Mouse (Mus musculus) midbrain, embryonic 13.5 days (tissue): ENCODE measurements at regions not wholly inside any gene's neighbourhood (a gene's known extent, or its start where the extent isn't known, plus 50 kb on each side); places are given as distances from the start of the nearest gene placed in this dataset.

Experiments used
- ATAC-seq: fragments of 200-750 bp; cut with Nextera tagmentation; 2 replicates; pipeline ENCODE4 v1.8.0; 2017; ENCODE audit warnings: mild to moderate bottlenecking, moderate TSS enrichment, moderate library complexity
- H3K27ac ChIP-seq: fragments of 300-500 bp; sonication (generic); 2 replicates; pipeline ENCODE4 v1.5.1; 2015; ENCODE audit warnings: inconsistent platforms, mild to moderate bottlenecking, moderate library complexity
- H3K27me3 ChIP-seq: fragments of 300-500 bp; sonication (generic); 2 replicates; pipeline ENCODE4 v1.6.1; 2015; ENCODE audit warnings: mild to moderate bottlenecking, inconsistent platforms
- H3K36me3 ChIP-seq: fragments of 300-500 bp; sonication (generic); 2 replicates; pipeline ENCODE4 v1.6.1; 2015; ENCODE audit warnings: mild to moderate bottlenecking, inconsistent platforms
- H3K4me1 ChIP-seq: fragments of 300-500 bp; sonication (generic); replicated peaks from 2 replicates; pipeline ENCODE4 v1.6.1; 2015; ENCODE audit warnings: inconsistent platforms
- H3K4me2 ChIP-seq: fragments of 300-500 bp; sonication (generic); replicated peaks from 2 replicates; pipeline ENCODE4 v1.6.1; 2015; ENCODE audit warnings: moderate library complexity, mild to moderate bottlenecking, inconsistent platforms
- H3K4me3 ChIP-seq: fragments of 300-500 bp; sonication (generic); replicated peaks from 2 replicates; pipeline ENCODE4 v1.5.1; 2015; ENCODE audit warnings: mild to moderate bottlenecking, inconsistent platforms
- H3K9ac ChIP-seq: fragments of 300-500 bp; sonication (generic); replicated peaks from 2 replicates; pipeline ENCODE4 v1.6.1; 2015; ENCODE audit warnings: mild to moderate bottlenecking, inconsistent platforms
- H3K9me3 ChIP-seq: fragments of 300-500 bp; sonication (generic); 2 replicates; pipeline ENCODE4 v1.6.1; 2016; ENCODE audit warnings: mild to moderate bottlenecking, inconsistent platforms
- WGBS: fragments of 180-500 bp; shearing (Covaris S2); methylation state at CpG from one replicate; pipeline ENCODE4 v1.1.7; 2015; 5-methylcytosine and 5-hydroxymethylcytosine counted together

DNA sequence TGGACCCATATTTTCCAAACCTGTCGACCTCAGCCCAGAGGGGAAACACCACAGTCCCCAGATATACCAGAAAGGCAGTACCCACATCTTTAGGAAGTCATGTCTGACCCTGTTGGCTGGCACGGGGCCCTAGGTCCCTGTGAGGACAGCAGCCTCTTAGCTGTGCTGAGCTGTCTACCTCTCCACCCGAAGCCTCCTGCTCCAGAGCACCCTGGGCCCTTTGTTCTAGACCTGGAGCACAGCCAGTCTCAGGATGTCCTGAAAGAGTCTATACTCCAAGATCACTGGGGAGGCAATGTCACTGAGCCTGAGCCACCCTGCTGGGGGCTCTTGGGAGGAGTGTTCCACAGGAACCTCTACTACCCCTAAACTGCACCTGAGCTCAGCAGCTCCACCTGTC is 150.9 kb upstream of the Zmiz1 start:
- Histone ChIP-seq H3K9me3 (no peaks in the 10 kb centered on the region), H3K9ac (no peak overlapping the region), H3K4me1 (peaks cover 59% of the 10 kb centered on the region), H3K27ac (no peak overlapping the region), H3K4me2 (no peak overlapping the region), H3K4me3 (no peak overlapping the region), H3K36me3 (no peaks in the 10 kb centered on the region), H3K27me3 (peaks cover 3% of the 10 kb centered on the region; the same call in 1 of the 2 replicates)
- ATAC-seq, result no peak
- WGBS, result 77% methylated on average over 3 of the region's 3 CpGs

GRCm38 (mm10) chr14:25310671-25311151 is 148.3 kb upstream of the Zmiz1 start:
- Histone ChIP-seq H3K4me2 (no peak overlapping the region), H3K27me3 (peaks cover 3% of the 10 kb centered on the region; the same call in 1 of the 2 replicates), H3K9me3 (no peaks in the 10 kb centered on the region), H3K4me3 (no peak overlapping the region), H3K9ac (no peak overlapping the region), H3K4me1 (peaks cover 35% of the 10 kb centered on the region), H3K36me3 (no peaks in the 10 kb centered on the region), H3K27ac (no peak overlapping the region)
- 56% methylated on average over 4 of the region's 4 CpGs for WGBS
- ATAC-seq, result no peak

DNA sequence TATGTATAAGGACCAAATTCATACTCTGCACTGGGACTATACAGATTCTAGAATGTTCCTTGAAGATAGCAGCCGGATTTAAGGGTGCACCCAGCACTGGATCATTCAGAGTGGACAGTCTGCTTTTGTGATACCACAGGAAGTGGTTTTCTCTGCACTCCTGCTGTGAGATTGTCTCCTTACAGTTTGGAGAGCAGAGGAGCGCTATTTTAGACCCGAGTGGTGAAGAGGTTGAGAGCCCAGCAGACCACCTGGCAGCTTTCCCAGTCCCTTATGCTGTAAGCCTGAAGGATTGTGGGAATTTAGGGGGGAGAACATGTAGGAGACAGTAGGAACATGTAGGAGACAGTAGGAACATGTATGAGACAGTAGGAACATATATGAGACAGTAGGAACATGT is 147.5 kb upstream of the Zmiz1 start:
- Histone ChIP-seq H3K36me3 (no peaks in the 10 kb centered on the region), H3K4me3 (no peak overlapping the region), H3K9ac (no peak overlapping the region), H3K4me1 (peaks cover 31% of the 10 kb centered on the region), H3K4me2 (no peak overlapping the region), H3K9me3 (no peaks in the 10 kb centered on the region), H3K27me3 (peaks cover 3% of the 10 kb centered on the region; the same call in 1 of the 2 replicates), H3K27ac (0 out of 2 replicates have a peak overlapping the region, but pooled peaks have one; percentile 71)
- WGBS, result 77% methylated on average over 3 of the region's 3 CpGs
- ATAC-seq, result no peak

DNA sequence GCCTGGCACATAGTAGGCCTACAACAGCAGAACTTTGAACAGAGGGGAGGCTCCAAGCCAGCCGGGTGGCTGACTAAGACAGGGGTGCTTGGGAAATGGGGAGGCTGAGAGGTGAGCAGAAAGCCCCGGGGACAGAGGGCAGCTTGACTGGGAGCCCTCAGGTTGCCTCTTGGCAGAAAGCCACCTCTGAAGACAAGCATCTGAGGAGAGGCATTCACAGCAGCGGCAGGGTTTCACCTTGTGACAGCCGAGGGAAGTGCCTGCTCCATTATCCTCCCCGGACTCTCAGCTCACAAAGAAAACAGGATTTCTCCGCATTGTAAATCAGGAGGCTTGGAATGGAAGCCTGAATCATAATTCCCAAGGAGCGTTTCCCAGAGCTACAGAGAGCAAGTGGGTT is 146.8 kb upstream of the Zmiz1 start:
- no peaks in the 10 kb centered on the region for H3K36me3 ChIP-seq
- peaks cover 31% of the 10 kb centered on the region for H3K4me1 ChIP-seq
- no peak overlapping the region for H3K9ac ChIP-seq
- WGBS, result 11% methylated on average over 7 of the region's 7 CpGs
- peak overlapping the region; percentile 71 for H3K27ac ChIP-seq
- peaks cover 3% of the 10 kb centered on the region; the same call in 1 of the 2 replicates for H3K27me3 ChIP-seq
- no peak overlapping the region for H3K4me3 ChIP-seq
- no peak overlapping the region for H3K4me2 ChIP-seq
- 0 out of 2 replicates have a peak, but pooled peaks have one; percentile 32 for ATAC-seq
- H3K9me3 ChIP-seq, result no peaks in the 10 kb centered on the region

DNA sequence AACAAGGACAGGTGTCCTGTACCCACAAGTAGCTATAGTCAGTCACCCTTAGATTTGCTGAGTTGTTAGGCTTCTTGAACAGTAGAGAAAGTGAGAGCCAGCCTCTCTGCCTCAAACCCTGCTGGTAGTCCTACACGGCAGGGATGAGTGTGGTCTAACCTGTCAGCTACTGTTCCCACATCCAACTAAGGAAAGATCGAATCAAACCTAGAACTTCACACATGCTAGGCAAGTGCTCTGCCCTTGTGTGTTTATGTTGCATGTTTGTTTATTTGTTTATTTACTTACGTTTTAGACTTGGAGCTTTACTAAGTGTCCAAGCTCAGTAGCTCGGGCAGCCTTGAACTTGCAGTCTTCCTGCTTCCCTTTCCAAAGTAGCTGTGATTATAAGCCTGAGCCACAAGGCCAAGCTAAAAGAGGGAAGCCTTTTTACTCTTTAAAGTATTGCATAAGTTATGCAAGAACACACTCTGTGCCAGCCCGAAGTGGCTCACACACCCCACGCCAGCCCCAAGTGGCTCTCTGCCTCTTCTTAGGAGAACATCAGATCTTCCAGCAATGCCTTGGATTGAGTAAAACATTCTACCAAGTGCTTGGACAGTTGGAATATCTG is 146.1 kb upstream of the Zmiz1 start:
- 85% methylated on average over 6 of the region's 6 CpGs for WGBS
- H3K4me1 ChIP-seq, result peaks cover 39% of the 10 kb centered on the region
- no peaks in the 10 kb centered on the region for H3K9me3 ChIP-seq
- H3K9ac ChIP-seq, result no peak overlapping the region
- 0 out of 2 replicates have a peak, but pooled peaks cover 3% of the 10 kb centered on the region for H3K27me3 ChIP-seq
- no peak overlapping the region for H3K4me2 ChIP-seq
- ATAC-seq, result no peak
- H3K36me3 ChIP-seq, result no peaks in the 10 kb centered on the region
- peak overlapping the region; percentile 71 for H3K27ac ChIP-seq
- no peak overlapping the region for H3K4me3 ChIP-seq

- peaks cover 47% of the 10 kb centered on the region for H3K4me1 ChIP-seq
These were observed 145.2 kb upstream of the Zmiz1 start for GRCm38 (mm10) chr14:25313693-25314240.

GRCm38 (mm10) chr14:25316491-25316890 is 142.5 kb upstream of the Zmiz1 start:
- Histone ChIP-seq H3K36me3 (no peaks in the 10 kb centered on the region), H3K4me3 (no peak overlapping the region), H3K9ac (no peak overlapping the region), H3K27me3 (no peaks in the 10 kb centered on the region), H3K9me3 (no peaks in the 10 kb centered on the region), H3K4me1 (peaks cover 55% of the 10 kb centered on the region), H3K4me2 (no peak overlapping the region), H3K27ac (peak overlapping the region; percentile 97)
- no peak for ATAC-seq
- whole genome bisulfite sequencing, result 98% methylated on average over 5 of the region's 5 CpGs

More at GRCm38 (mm10) chr14:25313693-25314240, 145.2 kb upstream of the Zmiz1 start:
- no peaks in the 10 kb centered on the region for H3K27me3 ChIP-seq
- no peak overlapping the region for H3K4me2 ChIP-seq
- WGBS, result 91% methylated on average over 4 of the region's 4 CpGs
- H3K4me3 ChIP-seq, result no peak overlapping the region
- no peaks in the 10 kb centered on the region for H3K36me3 ChIP-seq
- no peaks in the 10 kb centered on the region for H3K9me3 ChIP-seq
- 0 out of 2 replicates have a peak overlapping the region, but pooled peaks have one; percentile 19 for H3K27ac ChIP-seq
- no peak overlapping the region for H3K9ac ChIP-seq
- no peak for ATAC-seq

- Histone ChIP-seq H3K36me3 (no peaks in the 10 kb centered on the region), H3K27ac (peak overlapping the region; percentile 97), H3K9ac (peak overlapping the region; percentile 59; the same call in 1 of the 2 replicates), H3K4me3 (peak overlapping the region; percentile 9; the same call in 1 of the 2 replicates), H3K4me1 (peaks cover 51% of the 10 kb centered on the region), H3K4me2 (peak overlapping the region; percentile 43), H3K27me3 (no peaks in the 10 kb centered on the region), H3K9me3 (no peaks in the 10 kb centered on the region)
- WGBS, result 1% methylated on average over 37 of the region's 37 CpGs
- peak; percentile 93 for ATAC-seq
These were observed 141.1 kb upstream of the Zmiz1 start for GRCm38 (mm10) chr14:25317680-25318471.

GRCm38 (mm10) chr14:25318909-25319308 is 140.1 kb upstream of the Zmiz1 start:
- Histone ChIP-seq H3K4me1 (peaks cover 61% of the 10 kb centered on the region), H3K4me2 (no peak overlapping the region), H3K27me3 (no peaks in the 10 kb centered on the region), H3K4me3 (no peak overlapping the region), H3K9me3 (no peaks in the 10 kb centered on the region), H3K36me3 (no peaks in the 10 kb centered on the region), H3K9ac (no peak overlapping the region), H3K27ac (peak overlapping the region; percentile 97)
- 29% methylated on average over 12 of the region's 12 CpGs for WGBS
- ATAC-seq, result no peak

DNA sequence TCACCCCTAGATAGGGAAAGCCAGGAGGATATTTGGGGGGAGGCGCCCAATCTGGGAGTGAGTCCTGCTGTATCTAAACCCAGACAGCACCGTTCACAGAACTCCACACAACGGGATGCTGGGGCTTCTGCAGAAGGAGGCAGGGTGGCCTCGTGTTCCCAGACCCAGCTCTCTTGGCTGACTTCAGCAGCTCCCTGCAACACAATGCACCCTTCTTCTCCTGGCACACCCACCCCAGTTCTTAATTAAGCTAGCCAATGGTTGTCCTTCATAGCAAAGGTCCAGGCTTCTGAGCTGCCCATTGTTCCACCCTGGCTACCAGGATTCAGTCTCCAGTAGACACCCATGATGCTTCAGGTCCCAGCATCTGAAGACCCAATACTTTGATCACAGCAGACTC is 138.8 kb upstream of the Zmiz1 start:
- H3K4me3 ChIP-seq, result no peak overlapping the region
- 54% methylated on average over 4 of the region's 4 CpGs for WGBS
- H3K4me1 ChIP-seq, result peaks cover 66% of the 10 kb centered on the region
- peak overlapping the region; percentile 69 for H3K27ac ChIP-seq
- H3K4me2 ChIP-seq, result no peak overlapping the region
- no peaks in the 10 kb centered on the region for H3K36me3 ChIP-seq
- no peak overlapping the region for H3K9ac ChIP-seq
- no peaks in the 10 kb centered on the region for H3K27me3 ChIP-seq
- no peak for ATAC-seq
- no peaks in the 10 kb centered on the region for H3K9me3 ChIP-seq

DNA sequence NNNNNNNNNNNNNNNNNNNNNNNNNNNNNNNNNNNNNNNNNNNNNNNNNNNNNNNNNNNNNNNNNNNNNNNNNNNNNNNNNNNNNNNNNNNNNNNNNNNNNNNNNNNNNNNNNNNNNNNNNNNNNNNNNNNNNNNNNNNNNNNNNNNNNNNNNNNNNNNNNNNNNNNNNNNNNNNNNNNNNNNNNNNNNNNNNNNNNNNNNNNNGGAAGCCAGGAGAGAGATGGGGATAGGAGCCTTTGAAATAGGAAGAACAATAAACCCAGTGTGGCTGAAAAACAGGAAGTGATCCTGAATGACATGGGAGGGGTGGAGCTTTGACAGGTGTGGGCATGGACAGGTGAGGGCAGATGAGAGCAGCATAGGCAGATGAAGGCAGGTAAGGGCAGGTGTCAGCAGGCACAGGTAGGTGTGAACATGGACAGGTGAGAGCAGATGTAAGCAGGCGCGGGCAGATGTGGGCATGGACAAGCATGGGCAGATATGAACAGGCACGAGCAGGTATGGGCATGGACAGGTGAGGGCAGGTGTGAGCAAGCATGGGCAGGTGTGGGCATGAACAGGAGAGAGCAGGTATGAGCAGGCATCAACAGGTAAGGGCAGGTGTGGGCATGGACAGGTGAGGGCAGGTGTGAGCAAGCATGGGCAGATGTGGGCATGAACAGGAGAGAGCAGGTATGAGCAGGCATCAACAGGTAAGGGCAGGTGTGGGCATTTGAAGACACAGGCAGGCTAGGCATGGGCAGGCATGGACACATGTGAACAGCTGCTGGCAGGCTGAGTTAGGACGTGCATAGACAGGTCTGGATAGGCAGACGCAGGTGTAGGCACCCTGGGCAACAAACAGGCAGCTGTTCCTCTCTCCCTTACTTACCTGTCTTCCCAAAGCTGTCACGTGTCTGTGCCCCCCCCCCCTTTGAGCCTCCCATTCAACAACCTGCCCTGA is 135.2 kb upstream of the Zmiz1 start:
- WGBS, result 82% methylated on average over 6 of the region's 6 CpGs
- H3K4me3 ChIP-seq, result no peak overlapping the region
- H3K4me2 ChIP-seq, result no peak overlapping the region
- H3K4me1 ChIP-seq, result peaks cover 43% of the 10 kb centered on the region
- H3K36me3 ChIP-seq, result no peaks in the 10 kb centered on the region
- peak overlapping the region; percentile 32; the same call in 1 of the 2 replicates for H3K27ac ChIP-seq
- H3K9ac ChIP-seq, result no peak overlapping the region
- ATAC-seq, result peak; percentile 43
- H3K27me3 ChIP-seq, result no peaks in the 10 kb centered on the region
- no peaks in the 10 kb centered on the region for H3K9me3 ChIP-seq
